In the genomic region with DNA sequence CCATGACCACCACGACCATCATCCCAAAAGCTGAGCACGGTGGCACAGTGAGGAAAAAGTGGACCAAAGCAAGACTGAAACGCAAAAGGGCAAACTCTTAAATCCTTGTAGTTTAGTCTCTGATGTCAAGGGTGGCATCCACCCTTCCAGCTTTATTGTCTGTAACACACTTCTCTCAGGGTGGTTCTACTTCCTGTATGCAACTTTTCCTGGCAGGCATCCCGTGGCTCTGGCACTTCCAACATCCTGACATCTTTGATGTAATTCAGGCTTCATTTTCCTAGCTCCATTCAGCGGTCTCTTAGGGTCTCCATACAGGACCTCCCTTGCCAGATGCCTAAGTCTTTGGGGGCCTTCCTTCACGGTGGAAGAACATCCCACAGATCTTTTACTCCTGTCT, we compare ENCODE assay signal across 19 mouse cellular contexts.
A peak's percentile ranks its signal among the peaks of the same experiment; 100 is the strongest.
DNase-seq lines count a peak whose midpoint lies in the region; ATAC-seq and TF ChIP-seq lines count a peak whose summit lies in the region.
"Had no signal": no experiment of that assay in that cellular context is flagged by ENCODE, and none has a peak within 500 bp of the region (broad histone marks: within the 10 kb centered on the region; RNA-seq: fewer than 3 reads in every experiment).

No protein-coding gene starts in this region.

- H3K9me3 ChIP-seq in heart, postnatal 0 days (replicated peaks; ENCODE audit: control insufficient read depth, low read length): no peaks in the 10 kb centered on the region
- H3K9me3 ChIP-seq: embryonic facial prominence, embryonic 13.5 days; limb, embryonic 13.5 days; midbrain, embryonic 13.5 days had no signal

- peak; percentile 54 to 63 for DNase-seq in heart, adult 18-20 months
- DNase-seq in heart, postnatal 25 days (ENCODE audit: low spot score): no peak
- DNase-seq in thymus, adult 2 months: peak; percentile 1
- DNase-seq in thymus, postnatal 4 days: no peak
- DNase-seq in heart, postnatal 0 days (ENCODE audit: low spot score): no peak
- DNase-seq in retina, embryonic 14.5 days (ENCODE audit: low spot score): no peak
- DNase-seq in B cell, adult 2 months: no peak
- no peak for DNase-seq in layer of hippocampus, postnatal 25 days (ENCODE audit: extremely low spot score in 1 of 2, low spot score in 1 of 2)
- DNase-seq: adrenal gland, postnatal 25 days; cerebellum, adult 9-10 months; gastrocnemius, postnatal 14 days; kidney, adult 11 months; retina, postnatal 1 day had no signal

- no peak for TF ChIP-seq CTCF in thymus, adult 2 months (IDR thresholded peaks at IDR 0.05; ENCODE audit: borderline replicate concordance, control insufficient read depth, extremely low read depth, insufficient read depth, low read length, poor library complexity)
- TF ChIP-seq CTCF in heart, postnatal 0 days (IDR thresholded peaks at IDR 0.05; ENCODE audit: low read depth): no peak

- WGBS in thymus, adult 2 months: 86% methylated on average over 6 of the region's 6 CpGs
- 67% methylated on average over 6 of the region's 6 CpGs for WGBS in heart, postnatal 0 days

- H3K27me3 ChIP-seq in thymus, adult 2 months (ENCODE audit: control insufficient read depth, insufficient read depth, low read length): no peaks in the 10 kb centered on the region
- H3K27me3 ChIP-seq in heart, postnatal 0 days (ENCODE audit: control insufficient read depth, insufficient read depth, low read length): no peaks in the 10 kb centered on the region
- H3K27me3 ChIP-seq: embryonic facial prominence, embryonic 13.5 days; limb, embryonic 13.5 days; midbrain, embryonic 13.5 days had no signal

- no peak overlapping the region for H3K9ac ChIP-seq in heart, postnatal 0 days (replicated peaks; ENCODE audit: low read depth, low read length)
- H3K9ac ChIP-seq: embryonic facial prominence, embryonic 13.5 days; limb, embryonic 13.5 days; liver, embryonic 14.5 days; midbrain, embryonic 13.5 days had no signal

- H3K4me3 ChIP-seq in thymus, adult 2 months (ENCODE audit: control insufficient read depth, insufficient read depth, low read length): no peak overlapping the region
- no peak overlapping the region for H3K4me3 ChIP-seq in heart, postnatal 0 days (ENCODE audit: low read depth, low read length)
- H3K4me3 ChIP-seq: embryonic facial prominence, embryonic 13.5 days; left cerebral cortex, adult 2 months; limb, embryonic 13.5 days; midbrain, embryonic 13.5 days had no signal

- peaks cover 19% of the 10 kb centered on the region for H3K4me1 ChIP-seq in thymus, adult 2 months (replicated peaks; ENCODE audit: control insufficient read depth, insufficient read depth, low read length)
- H3K4me1 ChIP-seq in heart, postnatal 0 days (ENCODE audit: control insufficient read depth, insufficient read depth): peaks cover 34% of the 10 kb centered on the region

- H3K27ac ChIP-seq in thymus, adult 2 months (ENCODE audit: control insufficient read depth, insufficient read depth, low read length): no peak overlapping the region
- peak overlapping the region; percentile 85 for H3K27ac ChIP-seq in heart, postnatal 0 days (ENCODE audit: low read depth)
- H3K27ac ChIP-seq: embryonic facial prominence, embryonic 13.5 days; hindbrain, postnatal 0 days; left cerebral cortex, adult 2 months; limb, embryonic 13.5 days; liver, embryonic 14.5 days; midbrain, embryonic 13.5 days had no signal

- TF ChIP-seq EP300 in heart, postnatal 0 days (IDR thresholded peaks at IDR 0.05; ENCODE audit: low read depth): no peak

- no peak for ATAC-seq in heart, postnatal 0 days (ENCODE audit: insufficient read depth, low read depth)
- ATAC-seq: hindbrain, postnatal 0 days; midbrain, embryonic 13.5 days had no signal

- no peaks in the 10 kb centered on the region for H3K36me3 ChIP-seq in thymus, adult 2 months (ENCODE audit: control insufficient read depth, insufficient read depth, low read length)
- H3K36me3 ChIP-seq in heart, postnatal 0 days (replicated peaks; ENCODE audit: control insufficient read depth, insufficient read depth, low read length): peaks cover 22% of the 10 kb centered on the region

- no peak overlapping the region for H3K4me2 ChIP-seq in heart, postnatal 0 days (ENCODE audit: low read depth, low read length)
- H3K4me2 ChIP-seq: embryonic facial prominence, embryonic 13.5 days; limb, embryonic 13.5 days; midbrain, embryonic 13.5 days had no signal

- intact Hi-C loops in heart, postnatal 25 days (cut with DNase I): loop anchor here (5.0 kb wide), 1 partner anchor 140 kb away; no protein-coding TSS in a partner anchor

- TF ChIP-seq POLR2A in thymus, adult 2 months (IDR thresholded peaks at IDR 0.05; ENCODE audit: control insufficient read depth, extremely low read depth, insufficient read depth, low read length, poor library complexity): no peak

Comparison
In these comparisons a context has a peak if more than half of its experiments do, and no peak if none do; other contexts are left out.
1. DNase-seq: peak in heart, adult 18-20 months (2 of 2) and thymus, adult 2 months (single experiment); none in heart, postnatal 25 days (single experiment), thymus, postnatal 4 days (single experiment), heart, postnatal 0 days (single experiment), retina, embryonic 14.5 days (single experiment), B cell, adult 2 months (0 of 2) and layer of hippocampus, postnatal 25 days (0 of 2).